Mouse (Mus musculus) MEL (cell line): ENCODE measurements around the gene Abl2.

Source experiments
- CTCF ChIP-seq, 3 experiments: IDR thresholded peaks in 2 of 3; conservative IDR thresholded peaks in 1 of 3; 2 replicates each; pipeline ENCODE4 v1.5.1; 2011 to 2012; ENCODE audit warnings: low read length in 3 of 3, low read depth in 2 of 3, mild to moderate bottlenecking in 2 of 3, improper control_type of control experiment in 1 of 3, inconsistent platforms in 1 of 3, mixed read lengths in 1 of 3, moderate library complexity in 1 of 3; ENCODE audit not compliant: control insufficient read depth in 1 of 3, insufficient read depth in 1 of 3, poor library complexity in 1 of 3, severe bottlenecking in 1 of 3
- EP300 ChIP-seq, 2 experiments: IDR thresholded peaks; 2 replicates each; pipeline ENCODE4 v1.6.1; 2011; ENCODE audit warnings: improper control_type of control experiment in 2 of 2, low read length in 2 of 2, low read depth in 1 of 2, mild to moderate bottlenecking in 1 of 2
- GATA1 ChIP-seq: IDR thresholded peaks from 2 replicates; pipeline ENCODE4 v1.6.1; 2011; ENCODE audit warnings: low read depth, low read length, improper control_type of control experiment
- JUND ChIP-seq: IDR thresholded peaks from 2 replicates; pipeline ENCODE4 v1.6.1; 2011; ENCODE audit warnings: low read depth, mild to moderate bottlenecking, improper control_type of control experiment, low read length
- MAZ ChIP-seq: IDR thresholded peaks from 2 replicates; pipeline ENCODE4 v1.6.1; 2012; ENCODE audit warnings: low read depth, mild to moderate bottlenecking, inconsistent platforms, low read length, improper control_type of control experiment
- MYC ChIP-seq: IDR thresholded peaks from 2 replicates; pipeline ENCODE4 v1.6.1; 2011; ENCODE audit warnings: low read depth, mild to moderate bottlenecking, low read length, improper control_type of control experiment, moderate library complexity
- POLR2A ChIP-seq, 2 experiments: IDR thresholded peaks; 2 replicates each; pipeline ENCODE4 v1.6.1; 2011 to 2012; ENCODE audit warnings: low read length in 2 of 2, mild to moderate bottlenecking in 2 of 2, control low read depth in 1 of 2, improper control_type of control experiment in 1 of 2, low read depth in 1 of 2, moderate library complexity in 1 of 2; ENCODE audit not compliant: control insufficient read depth in 1 of 2, insufficient read depth in 1 of 2, poor library complexity in 1 of 2
- RCOR1 ChIP-seq: IDR thresholded peaks from 2 replicates; pipeline ENCODE4 v1.6.1; 2012; ENCODE audit warnings: low read depth, mild to moderate bottlenecking, inconsistent platforms, low read length, improper control_type of control experiment
- TCF12 ChIP-seq: IDR thresholded peaks from 2 replicates; pipeline ENCODE4 v1.6.1; 2014; ENCODE audit warnings: low read depth, mild to moderate bottlenecking, inconsistent platforms, low read length, improper control_type of control experiment, moderate library complexity
- ZC3H11A ChIP-seq: IDR thresholded peaks from 2 replicates; pipeline ENCODE4 v1.6.1; 2012; ENCODE audit warnings: low read depth, mild to moderate bottlenecking, inconsistent platforms, low read length, improper control_type of control experiment
- ZNF384 ChIP-seq: IDR thresholded peaks from 2 replicates; pipeline ENCODE4 v1.6.1; 2012; ENCODE audit warnings: low read depth, mild to moderate bottlenecking, inconsistent platforms, low read length, improper control_type of control experiment

DNA sequence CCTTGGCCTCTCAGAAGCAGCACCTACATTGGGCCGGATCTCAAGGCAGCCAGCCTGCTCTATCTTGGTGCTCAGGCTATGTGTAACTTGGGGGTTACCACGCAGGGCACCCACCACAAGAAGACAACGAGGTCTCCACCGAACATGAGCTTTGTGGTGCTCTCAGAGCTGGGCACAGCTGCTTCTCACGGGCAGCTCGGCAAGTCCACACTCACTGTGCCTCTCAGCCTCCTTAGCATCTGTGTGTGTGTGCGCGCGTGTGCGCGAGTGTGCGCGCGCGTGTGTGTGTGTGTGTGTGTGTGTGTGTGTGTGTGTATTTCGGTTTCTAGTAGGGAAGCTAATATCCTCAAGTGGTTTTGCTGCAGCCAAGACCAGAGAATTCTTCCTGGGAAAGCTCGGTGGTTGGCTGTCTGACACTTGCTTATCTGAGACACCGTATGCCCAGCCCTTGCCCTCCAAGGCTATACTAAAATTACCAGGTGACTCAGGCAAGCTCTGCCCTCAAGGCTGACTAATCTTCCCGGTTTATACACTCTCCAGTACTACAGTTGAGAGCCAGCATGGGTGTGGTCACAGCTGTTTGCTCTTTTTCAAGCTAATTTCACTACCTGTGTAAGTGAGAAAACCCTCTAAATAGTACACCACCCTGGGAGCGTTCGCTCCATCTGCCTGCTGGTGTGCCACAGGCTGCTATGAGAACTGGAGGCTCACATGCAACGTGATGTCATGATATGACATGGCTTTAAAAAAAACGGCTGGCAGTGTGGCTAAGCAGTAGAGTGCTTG is 108.7 kb downstream of the Abl2 start:
- TF ChIP-seq RCOR1 (no peak), CTCF (IDR thresholded peaks at IDR 0.05 in 2 of 3, conservative IDR thresholded peaks at IDR 0.05 in 1 of 3; ENCODE audit: control insufficient read depth in 1 of 3, insufficient read depth in 1 of 3, low read depth in 2 of 3, low read length in 3 of 3, poor library complexity in 1 of 3, severe bottlenecking in 1 of 3) (no peak), GATA1 (no peak), MYC (no peak), MAZ (no peak), JUND (no peak), EP300 (IDR thresholded peaks at IDR 0.05; ENCODE audit: low read depth in 1 of 2, low read length in 2 of 2) (no peak), ZNF384 (no peak), TCF12 (no peak), POLR2A (IDR thresholded peaks at IDR 0.05; ENCODE audit: control insufficient read depth in 1 of 2, insufficient read depth in 1 of 2, low read depth in 1 of 2, low read length in 2 of 2, poor library complexity in 1 of 2) (no peak), ZC3H11A (no peak)
